Mouse (Mus musculus) telencephalon, adult 2 months (tissue): Measurements from ENCODE around the gene Dbndd2.

ENCODE experiments used
- DNase-seq: peaks from one replicate; pipeline ENCODE4 v3.0.0-alpha.2; 2011; ENCODE audit warnings: low read depth, low spot score

The Dbndd2 gene

DNA sequence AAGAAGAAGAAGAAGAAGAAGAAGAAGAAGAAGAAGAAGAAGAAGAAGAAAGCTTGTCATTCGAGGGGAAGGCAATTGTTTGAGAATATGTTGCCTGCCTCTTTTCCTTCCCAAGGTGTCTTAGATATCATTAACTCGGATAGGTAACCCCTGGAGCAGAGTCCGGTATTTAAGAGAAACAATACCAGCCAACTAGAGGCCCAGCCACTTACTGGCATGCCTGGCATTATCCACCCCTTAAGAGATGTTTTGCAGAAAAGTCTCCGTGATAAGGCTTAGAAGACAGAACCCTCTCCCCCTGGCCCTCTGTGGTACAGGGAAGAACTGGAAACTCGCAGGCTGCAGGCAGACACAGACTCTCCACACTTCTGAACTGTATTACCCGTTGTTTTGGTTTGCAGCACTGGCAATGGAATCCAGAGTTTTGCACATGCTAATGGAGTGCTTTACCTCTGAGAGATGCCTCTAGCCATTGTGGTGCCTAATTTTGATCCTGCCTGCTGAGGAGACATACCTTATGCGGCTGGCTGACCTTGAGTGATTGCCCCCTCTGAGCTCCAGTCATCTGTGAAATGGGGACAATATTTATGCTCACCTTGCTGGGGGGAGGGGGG, 31.9 kb upstream of the Dbndd2 start:
- no peak for DNase-seq

DNA sequence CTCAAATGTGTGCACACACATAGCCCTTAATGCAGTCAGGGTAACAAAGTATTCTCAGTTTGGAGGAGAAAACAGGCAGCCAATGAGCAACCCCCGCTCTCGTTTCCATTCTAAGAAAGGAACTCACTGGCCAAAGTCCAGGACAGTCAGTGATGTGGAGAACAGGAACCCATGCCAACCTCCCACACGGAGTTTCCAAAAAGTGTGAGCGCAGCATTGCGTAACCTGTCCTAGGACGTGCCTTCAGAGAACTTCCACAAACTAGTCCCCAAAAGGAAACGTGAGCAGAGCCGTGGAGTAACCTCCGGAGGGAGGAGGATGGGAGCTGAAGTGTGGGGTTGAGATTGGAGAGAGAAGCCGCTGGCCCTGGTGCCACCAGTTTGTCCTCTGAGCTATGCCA, 31.1 kb upstream of the Dbndd2 start:
- DNase-seq: peak; percentile 83

DNA sequence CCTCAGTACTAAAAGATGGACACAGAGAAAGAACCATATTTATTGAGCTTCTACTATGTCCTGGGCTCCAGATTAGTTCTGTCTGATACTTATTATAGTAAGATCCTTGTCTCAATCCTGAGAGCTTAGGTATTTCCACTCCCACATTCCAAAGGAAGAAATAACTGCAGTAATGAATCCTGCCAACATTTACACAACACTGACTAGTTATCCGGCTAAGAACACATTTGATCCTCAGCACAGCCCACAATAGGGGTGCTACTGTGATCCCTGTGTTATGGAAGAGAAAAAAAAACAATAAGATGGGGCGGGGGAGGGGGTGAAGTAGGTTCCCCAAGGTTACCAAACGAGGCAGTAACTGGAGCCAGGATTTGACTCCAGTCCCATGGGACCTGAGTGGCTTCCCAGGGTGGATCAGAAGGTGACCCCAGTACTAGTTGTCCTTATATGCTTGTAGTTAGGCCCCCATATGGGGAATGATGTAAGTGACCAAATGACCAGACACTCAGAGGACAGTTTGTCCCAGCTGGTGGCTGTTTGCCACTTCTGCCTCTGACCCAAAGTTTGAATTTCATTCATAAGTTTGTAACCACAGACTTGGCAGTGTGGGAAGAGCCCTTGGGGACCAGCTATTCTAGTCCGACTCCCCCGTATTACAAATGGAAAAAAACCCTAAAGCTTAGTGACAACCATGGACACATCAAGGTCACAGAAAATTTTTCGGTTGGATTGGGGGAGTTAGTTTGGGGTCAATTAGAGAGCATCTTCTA, 30.3 kb upstream of the Dbndd2 start:
- DNase-seq: no peak

DNA sequence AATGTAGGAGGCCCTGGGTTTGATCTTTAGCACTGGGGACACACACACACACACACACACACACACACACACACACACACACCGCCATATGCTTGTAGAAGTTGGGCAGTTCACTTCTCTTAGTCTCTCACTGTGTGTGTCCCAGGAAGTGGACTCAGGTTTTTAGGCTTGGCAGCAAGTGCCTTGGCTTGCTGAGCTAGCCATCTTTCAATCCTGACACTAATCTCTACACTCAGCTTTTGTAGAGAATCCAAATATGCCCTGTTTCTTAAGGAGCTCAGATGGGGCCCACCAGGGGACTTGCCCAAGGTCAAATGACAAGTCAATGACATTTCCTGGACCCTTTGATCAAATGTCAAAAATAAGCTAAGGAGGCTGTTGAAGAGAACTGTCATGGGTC, 29.5 kb upstream of the Dbndd2 start:
- no peak for DNase-seq

DNA sequence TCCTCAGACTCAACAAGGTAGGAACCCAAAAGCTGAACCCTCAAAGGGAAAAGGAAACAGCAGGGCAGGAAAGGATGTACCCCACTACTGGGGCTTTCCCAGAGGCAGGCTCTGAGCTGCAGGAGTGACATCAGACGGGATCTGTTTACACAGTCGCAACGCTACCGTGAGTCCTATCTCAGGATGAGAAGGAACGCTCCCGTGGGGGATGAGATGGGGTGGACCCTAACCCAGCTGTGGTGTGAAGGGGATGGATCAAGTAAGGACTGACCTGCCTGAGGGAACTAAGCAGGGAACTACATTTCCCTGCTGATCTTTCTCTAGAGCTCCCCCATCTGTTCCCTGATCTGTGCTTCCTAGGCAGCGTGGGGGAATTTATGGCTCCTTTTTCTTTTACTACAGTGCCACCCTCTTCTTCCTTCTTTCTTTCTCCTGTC, 29.0 kb upstream of the Dbndd2 start, which contains the start of gene Sys1:
Gene Sys1, plus strand, starts transcription at position 101 of the 437 bp plus-strand sequence.
- DNase-seq: peak; percentile 58

DNA sequence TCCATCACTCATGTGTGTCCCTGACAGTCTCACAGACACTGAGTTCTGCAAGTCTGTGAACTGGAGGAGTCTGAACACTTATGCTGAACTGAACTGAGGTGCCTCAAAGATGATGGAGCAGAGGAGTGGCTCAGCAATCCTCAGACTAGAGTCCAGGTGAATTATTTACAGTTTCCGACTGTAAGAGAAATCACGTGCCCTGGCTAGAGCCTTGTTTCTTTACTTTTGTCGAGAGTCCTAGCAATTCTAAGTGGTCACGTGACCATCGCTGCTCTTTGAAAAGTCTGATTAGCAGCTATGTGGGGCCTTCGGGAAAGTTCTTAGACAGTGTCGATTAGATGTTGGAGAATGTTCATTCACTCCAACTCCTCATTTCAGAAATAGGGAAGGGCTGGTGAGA, 28.0 kb upstream of the Dbndd2 start:
- no peak for DNase-seq

DNA sequence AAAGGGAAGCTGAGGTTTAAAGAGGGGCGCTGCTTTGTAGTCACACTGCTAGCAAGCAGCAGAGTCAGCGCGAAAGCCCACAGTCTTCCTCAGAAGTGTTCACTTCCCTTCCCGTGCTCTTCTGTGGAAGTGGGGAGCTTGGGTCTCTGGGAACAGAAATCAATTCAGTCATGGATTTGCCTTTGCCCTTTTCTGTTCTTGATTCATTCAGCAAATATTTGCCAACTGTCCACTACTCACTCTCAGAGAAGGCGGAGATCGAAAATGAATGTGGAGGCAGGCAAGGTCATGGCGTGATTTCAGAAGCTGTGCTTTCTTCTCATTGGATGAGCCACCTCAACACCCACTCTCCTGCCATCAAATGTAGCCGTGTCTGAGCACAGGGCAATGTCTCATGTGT, 27.4 kb upstream of the Dbndd2 start:
- no peak for DNase-seq

DNA sequence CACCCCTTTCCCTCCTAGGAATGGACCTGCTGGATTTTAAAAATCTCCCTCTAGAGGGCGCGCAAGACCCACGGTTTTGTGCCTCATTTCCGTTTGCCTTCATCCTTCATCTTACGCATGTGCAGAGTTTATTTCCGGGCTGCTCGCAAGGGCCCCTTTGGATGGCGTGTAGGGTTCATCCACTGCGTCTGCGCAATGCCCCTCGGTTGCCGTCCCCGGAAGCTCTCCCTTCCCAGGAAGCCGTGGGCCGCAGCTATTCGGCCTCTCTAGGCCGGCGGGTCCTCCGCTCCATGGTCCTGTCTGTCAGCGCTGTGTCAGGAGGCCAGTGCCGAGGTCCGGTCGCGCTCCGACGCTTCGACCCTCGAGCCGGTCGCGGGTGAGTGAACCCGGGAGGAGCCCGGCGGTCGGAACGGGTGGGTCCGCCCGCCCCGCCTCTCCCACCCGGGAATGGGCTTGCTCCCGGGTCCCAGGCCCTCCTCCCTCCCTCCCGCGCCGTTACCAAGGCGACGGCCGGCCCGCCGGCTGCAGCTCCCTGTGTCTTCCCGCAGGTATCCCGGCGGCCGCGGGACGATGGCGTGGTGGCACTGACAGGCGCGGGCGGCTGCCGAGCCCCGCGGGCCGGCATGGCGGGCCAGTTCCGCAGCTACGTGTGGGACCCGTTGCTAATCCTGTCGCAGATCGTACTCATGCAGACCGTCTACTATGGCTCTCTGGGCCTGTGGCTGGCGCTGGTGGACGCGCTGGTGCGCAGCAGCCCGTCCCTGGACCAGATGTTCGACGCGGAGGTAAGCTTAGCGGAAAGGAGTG, 25.0 kb upstream of the Dbndd2 start, which contains the start of gene Gm20458:
Gene Gm20458, plus strand, starts transcription at position 223 of the 807 bp plus-strand sequence.
- peak; percentile 99 for DNase-seq

DNA sequence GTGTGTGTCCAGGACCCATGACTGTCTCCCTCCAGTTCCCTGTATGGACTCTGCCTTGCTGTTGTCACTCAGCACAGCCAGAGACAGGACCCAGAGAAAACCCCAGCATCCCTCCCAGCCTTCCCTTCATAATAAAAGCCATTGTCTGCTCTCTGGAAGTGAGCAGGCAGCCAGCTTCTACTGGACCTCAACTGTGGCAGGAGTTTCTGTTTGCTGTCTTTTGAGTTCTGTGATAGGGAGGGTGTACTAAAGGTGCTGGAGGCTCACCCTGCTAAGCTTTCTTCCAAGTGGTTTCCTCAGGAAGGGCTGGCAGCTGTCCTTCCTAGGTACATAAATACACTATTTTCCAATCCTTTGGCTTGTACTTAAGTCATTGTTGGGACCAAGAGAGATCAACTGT, 20.7 kb upstream of the Dbndd2 start:
- DNase-seq: no peak

DNA sequence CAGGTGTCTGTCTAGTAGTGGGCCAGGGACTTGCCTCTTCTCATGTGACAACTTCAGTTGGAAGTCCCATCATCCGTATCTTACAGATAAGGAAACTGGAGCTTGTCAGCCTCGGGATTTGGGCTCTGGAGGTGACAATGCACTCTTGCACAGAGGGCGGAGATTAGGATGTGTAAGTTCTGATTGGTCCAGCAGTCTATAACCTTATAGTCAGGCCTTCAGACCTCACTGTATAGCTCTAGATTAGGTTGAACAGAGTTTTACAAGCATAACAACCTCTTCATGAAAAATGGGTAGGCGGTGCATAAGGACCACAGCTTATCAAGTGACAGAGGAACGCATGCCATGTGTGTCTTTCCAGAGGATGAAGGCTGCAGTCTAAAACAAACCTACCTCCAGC, 19.1 kb upstream of the Dbndd2 start:
- no peak for DNase-seq

DNA sequence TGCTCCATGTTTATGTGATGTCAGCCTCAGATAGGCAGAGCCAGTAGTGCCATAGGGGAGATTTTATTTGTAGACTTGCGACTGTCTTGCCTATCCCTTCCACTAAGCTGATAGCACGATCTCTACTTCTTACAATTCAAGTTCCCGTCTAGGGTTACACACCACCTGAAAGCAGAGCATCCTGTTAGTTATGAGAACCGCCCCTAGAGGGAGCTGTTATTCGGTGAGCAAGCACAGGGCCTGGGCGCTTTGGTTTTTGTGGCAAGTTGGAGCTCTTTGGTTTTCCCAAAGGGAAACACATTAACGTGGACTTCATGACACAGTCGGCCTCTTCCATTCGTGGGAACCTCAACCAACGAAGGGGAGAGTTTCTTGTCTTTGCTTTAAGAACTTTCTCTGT, 15.7 kb upstream of the Dbndd2 start:
- DNase-seq: no peak

DNA sequence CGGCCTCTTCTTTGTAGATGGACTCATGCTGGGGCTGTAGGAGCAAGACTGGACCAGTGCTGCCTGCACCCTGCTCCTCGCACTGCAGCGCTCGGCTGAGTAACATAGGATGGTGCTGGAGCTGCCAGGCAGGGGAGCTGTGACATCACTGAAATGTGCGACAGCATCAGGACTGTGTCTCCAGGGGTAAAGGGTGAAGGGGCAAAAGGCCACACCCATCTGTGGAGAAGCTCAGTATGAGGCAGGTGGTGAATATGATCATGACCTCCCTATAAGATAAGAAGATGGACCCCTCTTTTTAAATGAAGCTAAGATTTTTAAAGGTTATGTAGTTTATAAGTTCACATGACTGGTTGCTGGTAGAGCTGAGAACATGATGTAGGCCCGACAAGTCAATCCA, 12.3 kb upstream of the Dbndd2 start, which contains the start of gene Trp53tg5:
Gene Trp53tg5, minus strand, starts transcription at position 101 of the 400 bp plus-strand sequence.
- DNase-seq: no peak

DNA sequence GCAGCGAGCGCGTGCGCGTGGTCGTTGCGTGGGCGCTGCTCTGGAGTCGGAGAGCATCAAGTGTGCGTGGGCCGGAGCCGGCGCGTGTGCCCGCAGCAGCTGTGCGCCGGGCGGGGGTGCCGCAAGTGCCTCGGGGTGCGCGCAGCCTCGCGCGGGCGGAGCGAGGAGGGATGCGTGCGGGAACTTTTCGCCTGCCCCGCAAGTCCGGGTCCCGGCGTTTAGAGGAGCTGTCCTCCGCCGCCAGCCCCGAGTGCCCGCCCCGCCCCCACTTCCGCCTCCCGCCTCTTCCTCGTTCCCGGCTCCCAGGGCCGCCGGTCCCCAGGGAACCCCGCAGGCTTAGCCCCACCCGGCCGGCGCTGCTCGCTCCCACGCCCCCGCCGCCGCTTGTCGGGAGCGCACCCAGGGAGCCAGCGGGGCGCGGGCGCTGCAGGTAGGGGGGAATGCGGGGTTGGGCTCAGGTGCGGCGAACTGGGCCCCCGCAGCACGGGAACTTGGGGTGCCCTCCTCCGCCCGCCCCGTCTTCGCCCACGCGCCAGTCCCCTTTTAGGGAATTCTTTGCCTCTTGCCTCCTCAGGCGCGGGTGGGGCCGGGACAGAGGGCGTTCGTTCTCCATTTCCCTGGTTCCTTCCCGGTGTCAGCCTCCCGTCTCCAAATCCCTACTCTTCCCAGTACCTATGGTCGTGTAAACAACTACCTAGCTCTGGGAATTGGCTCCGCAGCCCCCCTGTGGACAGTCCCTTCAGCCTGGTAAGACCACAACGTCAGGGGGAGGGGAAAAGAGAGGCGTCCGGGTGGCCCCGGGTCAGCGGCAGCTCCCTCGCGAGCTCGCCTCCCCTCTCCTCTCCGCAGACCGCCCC, 580 bp downstream of the Dbndd2 start:
- DNase-seq: peak; percentile 74

DNA sequence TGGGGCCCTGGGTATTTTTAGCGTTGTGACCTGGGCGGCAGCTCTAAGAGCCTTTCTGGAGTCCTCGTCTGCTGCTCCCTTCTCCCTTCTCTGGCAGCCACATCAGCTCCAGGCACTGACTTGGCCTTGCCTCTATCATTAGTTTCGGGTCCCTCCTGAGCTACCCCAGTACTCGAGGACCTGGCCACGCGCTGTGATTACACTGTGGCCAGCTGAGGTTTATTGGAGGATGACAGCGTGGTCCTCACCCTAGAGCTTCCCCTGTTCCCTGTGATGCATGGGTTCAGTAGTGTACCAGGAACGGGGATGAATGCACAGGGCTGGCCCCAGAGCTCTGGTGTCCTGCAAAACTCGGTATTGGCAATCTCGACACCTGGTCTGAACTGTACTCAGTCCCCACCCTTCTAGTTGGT, 1.2 kb downstream of the Dbndd2 start:
- DNase-seq: no peak

DNA sequence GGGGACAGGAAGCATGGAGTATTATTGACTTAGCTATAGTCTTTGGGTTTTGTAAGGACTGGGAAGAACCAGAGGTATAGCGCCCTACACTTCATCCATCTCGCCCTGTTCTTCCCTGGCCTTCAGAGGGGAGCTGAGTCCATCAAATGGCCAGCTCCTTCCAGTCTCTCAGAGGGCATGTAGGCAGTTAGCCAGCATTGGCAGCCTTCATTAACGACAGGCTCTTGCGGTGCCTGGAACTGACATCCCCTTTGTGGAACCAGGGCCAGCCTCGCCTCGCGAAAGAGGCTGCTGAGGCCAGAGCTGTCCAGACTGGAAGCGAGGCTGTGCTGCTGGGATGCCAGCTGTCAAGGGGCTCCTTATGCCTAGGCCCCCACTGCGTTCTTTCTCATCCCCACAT, 1.9 kb downstream of the Dbndd2 start:
- DNase-seq: peak; percentile 68

DNA sequence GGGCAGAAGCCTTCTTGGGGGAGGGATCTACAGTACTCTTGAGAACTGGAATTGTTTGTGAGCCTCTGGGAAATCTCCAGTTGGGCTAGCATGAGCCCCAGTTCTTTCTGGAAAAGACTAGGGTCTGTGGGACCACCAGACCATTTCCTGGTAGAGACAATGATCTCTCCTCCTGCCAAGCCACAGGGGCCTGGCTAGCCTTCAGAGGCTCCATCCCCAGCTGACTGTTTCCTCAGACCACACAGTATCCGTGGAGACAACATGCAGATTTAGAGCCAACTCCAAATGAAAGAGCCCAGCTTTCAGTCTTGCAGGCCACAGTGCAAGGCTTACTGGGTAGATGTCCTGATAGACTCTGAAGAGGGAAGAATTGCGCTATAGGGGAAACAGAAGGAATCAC, 8.2 kb downstream of the Dbndd2 start:
- no peak for DNase-seq

DNA sequence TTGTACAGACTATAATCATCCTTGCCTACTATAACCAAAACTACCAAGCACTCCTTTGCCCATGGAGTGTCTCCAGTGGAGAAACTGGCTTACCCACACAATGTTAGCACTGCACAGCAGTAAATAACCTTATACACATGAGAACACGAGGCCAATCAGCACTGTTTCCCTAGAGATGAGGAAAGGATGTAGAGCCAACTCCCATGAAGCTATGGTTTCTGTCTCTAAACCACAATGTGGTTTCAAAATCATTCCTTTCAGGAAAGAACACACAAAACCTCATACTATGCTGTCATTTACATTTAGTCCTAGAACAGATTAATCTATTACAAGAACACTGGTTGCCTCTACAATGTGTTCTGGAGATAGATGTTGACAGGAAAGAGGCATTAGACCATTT, 10.4 kb downstream of the Dbndd2 start:
- DNase-seq: no peak

DNA sequence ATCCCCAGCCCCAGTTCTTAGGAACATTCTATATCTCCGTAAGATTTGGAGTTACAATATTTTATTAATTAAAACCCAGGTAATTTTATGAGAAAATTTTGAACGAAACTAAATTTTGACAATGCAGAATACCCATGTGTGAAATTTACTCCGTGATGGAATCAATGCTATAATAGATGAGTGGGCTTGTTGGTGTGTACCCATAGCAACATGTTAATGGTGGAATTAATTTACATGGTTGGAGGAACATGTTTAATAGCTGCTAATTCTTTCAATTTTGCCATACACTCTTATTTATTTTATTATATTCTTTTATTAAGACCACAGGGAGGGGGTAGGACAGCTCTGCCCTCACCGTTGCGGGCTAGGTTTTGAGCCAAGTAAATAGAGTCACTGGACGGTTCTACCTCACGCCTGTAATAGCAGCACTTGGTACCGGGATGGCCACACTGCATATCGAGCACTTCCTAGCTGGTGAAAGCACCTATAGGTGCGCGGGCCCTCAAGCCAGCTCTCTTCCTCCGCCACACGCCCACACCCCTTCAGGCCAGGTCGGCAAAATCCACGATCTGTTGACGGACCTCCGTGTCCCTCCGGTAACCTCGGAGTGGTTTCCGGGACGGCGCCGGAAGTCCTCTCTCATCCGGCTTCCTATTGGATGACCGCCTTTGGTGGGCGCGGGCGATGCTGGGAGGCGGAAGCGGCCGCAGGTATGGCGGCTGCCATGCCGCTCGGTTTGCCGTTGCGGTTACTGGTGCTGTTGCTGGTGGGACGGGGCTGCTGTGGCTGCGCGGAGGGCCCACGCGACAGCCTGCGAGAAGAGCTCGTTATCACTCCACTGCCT, 11.2 kb downstream of the Dbndd2 start, which contains the start of gene Pigt:
Gene Pigt, plus strand, starts transcription at position 674 of the 844 bp plus-strand sequence.
- peak; percentile 77 for DNase-seq

DNA sequence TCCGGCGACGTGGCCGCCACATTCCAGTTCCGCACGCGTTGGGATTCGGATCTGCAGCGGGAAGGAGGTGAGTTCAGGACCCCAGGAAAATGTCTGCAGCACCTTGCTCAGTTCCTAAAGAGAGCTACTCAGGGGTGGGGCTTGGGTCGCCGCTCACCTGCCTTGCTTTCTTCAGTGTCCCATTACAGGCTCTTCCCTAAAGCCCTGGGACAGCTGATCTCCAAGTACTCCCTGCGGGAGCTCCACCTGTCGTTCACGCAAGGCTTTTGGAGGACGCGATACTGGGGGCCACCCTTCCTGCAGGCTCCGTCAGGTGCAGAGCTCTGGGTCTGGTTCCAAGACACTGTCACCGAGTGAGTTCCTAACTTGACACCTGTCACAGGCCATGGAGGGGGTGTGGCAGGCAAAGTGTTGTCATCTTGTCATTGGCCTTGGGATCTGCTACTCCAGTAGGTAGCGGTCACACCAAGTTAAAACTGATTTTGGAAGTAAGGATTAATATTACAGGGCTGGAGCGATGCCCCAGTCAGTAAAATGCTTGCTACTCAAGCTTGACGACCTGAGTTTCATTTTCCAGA, 11.9 kb downstream of the Dbndd2 start:
- no peak for DNase-seq

DNA sequence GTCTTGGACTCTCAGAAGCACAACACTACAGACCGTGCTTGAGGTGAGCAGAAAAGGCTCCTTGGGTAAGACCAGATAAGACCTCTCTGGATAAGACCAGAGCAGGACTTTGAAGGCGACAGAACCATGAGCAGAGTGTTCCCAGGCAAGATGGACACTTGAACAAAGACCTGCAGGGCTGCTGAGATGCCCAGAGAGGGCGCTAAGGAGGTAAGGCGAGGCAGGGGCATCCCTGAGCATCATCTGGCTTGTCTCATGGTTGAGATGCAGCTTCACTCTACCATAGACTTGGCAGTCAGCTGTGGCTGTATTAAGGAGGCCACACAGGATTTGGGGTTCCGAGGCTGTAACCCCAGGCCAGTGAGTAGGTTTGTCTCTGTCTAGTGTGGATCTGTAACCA, 13.4 kb downstream of the Dbndd2 start:
- DNase-seq: no peak
